Mouse (Mus musculus): ENCODE data around the gene Hecw1.

- no peak for TF ChIP-seq CTCF (IDR thresholded peaks at IDR 0.05; ENCODE audit: low read depth)
- no peak for TF ChIP-seq EP300 (optimal IDR thresholded peaks at IDR 0.05)
These were observed 251.6 kb downstream of the Hecw1 start for GRCm38 (mm10) chr13:14271476-14271875.
